Mouse (Mus musculus): ENCODE data around the gene Ksr2. TPM values are rescaled to one million over a fixed set of nuclear protein-coding genes. Genes with fewer than 3 reads are reported as not detected.

Gene Ksr2
- polyA plus RNA-seq, 1 experiment from 2014 or later = 6.0 TPM

DNA sequence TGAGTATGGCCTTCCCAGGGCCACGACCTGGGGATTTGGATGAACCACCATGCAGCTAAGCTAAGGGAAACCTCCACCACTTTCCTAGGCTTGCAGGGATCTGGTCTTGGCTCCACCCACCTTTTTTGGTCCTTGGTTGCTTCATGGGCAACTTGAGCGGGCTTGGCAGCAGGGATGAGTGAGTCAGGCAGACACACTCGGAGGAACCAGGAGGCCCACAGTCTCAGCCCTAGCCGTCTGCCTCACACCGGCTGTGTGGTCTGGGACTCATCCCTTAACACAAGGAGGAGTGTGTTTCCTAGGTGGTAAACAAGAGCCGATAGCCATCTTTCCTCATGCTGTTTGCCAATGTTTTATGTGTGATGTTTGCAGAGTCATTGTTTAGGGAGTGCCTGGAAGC is 376.3 kb downstream of the Ksr2 start:
- Histone ChIP-seq H3K4me2 (ENCODE audit: low read length) (no peak overlapping the region), H3K9me3 (ENCODE audit: control insufficient read depth, low read length) (no peaks in the 10 kb centered on the region), H3K27me3 (replicated peaks; ENCODE audit: control insufficient read depth, insufficient read depth, low read length) (no peaks in the 10 kb centered on the region), H3K27ac (ENCODE audit: low read depth, low read length) (no peak overlapping the region), H3K4me1 (ENCODE audit: control insufficient read depth, insufficient read depth, low read depth, low read length) (no peaks in the 10 kb centered on the region), H3K9ac (ENCODE audit: low read depth, low read length) (no peak overlapping the region), H3K4me3 (ENCODE audit: low read length) (no peak overlapping the region), H3K36me3 (ENCODE audit: control insufficient read depth, insufficient read depth, low read length) (no peaks in the 10 kb centered on the region)
- WGBS = 66% methylated on average over 6 of the region's 6 CpGs
- no peak for ATAC-seq

DNA sequence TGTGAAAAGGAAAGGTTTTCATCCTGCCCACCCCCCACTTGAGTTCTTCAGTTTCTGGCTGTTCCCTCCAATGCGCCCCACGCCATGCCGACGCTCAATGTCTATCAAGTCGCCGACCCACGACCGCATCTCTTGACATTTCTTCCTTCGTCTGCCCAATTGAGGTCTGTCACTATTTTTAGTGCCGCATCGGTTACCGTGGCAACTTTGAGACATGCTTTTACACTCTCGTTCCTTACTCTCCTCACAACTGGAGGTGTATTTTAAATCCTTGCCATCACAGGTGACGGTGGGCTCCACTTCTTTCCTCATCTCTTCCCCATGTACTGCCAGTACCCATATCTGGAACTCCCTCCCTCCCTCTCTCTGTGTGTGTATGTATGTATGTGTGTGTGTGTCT is 378.1 kb downstream of the Ksr2 start:
- Histone ChIP-seq H3K9ac (ENCODE audit: low read depth, low read length) (no peak overlapping the region), H3K36me3 (ENCODE audit: control insufficient read depth, insufficient read depth, low read length) (no peaks in the 10 kb centered on the region), H3K9me3 (ENCODE audit: control insufficient read depth, low read length) (no peaks in the 10 kb centered on the region), H3K4me3 (ENCODE audit: low read length) (no peak overlapping the region), H3K27me3 (replicated peaks; ENCODE audit: control insufficient read depth, insufficient read depth, low read length) (no peaks in the 10 kb centered on the region), H3K4me1 (ENCODE audit: control insufficient read depth, insufficient read depth, low read depth, low read length) (no peaks in the 10 kb centered on the region), H3K4me2 (ENCODE audit: low read length) (no peak overlapping the region), H3K27ac (ENCODE audit: low read depth, low read length) (no peak overlapping the region)
- 63% methylated on average over 14 of the region's 14 CpGs for WGBS
- ATAC-seq = no peak

DNA sequence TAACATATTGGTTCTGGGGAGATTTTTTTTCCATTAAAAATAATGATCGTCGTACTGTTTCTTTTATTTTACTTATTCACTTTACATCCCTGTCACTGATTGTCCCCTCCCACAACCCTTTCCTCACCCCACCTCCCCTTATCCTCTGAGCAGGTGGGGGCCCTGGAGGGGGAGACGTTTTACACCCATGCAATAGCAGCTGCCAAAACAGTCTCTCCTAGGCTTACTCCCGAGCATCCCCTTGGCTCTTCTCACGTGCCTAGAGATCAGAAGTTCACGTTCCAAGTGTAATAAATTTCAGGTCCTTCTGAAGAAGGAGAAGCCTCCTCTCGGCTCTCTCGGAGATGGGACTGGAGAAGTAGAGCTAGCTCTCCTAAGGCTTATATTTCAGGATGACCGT is 387.0 kb downstream of the Ksr2 start:
- H3K9ac ChIP-seq (ENCODE audit: low read depth, low read length) = no peak overlapping the region
- 80% methylated on average over 9 of the region's 9 CpGs for WGBS
- H3K4me1 ChIP-seq (ENCODE audit: control insufficient read depth, insufficient read depth, low read depth, low read length) = no peaks in the 10 kb centered on the region
- H3K4me2 ChIP-seq (ENCODE audit: low read length) = no peak overlapping the region
- no peaks in the 10 kb centered on the region for H3K36me3 ChIP-seq (ENCODE audit: control insufficient read depth, insufficient read depth, low read length)
- ATAC-seq = no peak
- no peaks in the 10 kb centered on the region for H3K27me3 ChIP-seq (replicated peaks; ENCODE audit: control insufficient read depth, insufficient read depth, low read length)
- no peaks in the 10 kb centered on the region for H3K9me3 ChIP-seq (ENCODE audit: control insufficient read depth, low read length)
- H3K27ac ChIP-seq (ENCODE audit: low read depth, low read length) = no peak overlapping the region
- no peak overlapping the region for H3K4me3 ChIP-seq (ENCODE audit: low read length)

DNA sequence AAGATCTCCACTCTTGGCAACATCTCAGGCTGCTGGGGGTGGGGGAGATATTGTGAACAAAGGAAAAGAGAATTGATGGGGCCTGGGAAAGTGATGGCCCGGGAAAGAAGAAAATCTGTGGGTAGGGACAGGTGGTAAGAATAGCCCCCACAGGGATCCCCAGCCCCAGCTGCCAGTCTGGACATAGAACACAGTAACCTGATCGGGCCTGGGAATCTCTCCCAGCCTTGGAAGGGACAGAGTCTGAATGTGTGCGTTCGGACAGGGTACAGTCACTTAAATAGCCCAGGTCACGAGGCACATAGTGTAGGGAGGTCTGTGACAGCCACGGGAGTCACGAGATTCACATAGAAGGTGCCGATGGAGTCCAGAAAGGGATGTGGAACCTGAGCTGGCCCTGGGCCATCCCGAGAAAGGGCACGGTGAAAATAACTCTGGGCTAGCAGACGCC is 388.3 kb downstream of the Ksr2 start:
- H3K9ac ChIP-seq (ENCODE audit: low read depth, low read length) = no peak overlapping the region
- no peaks in the 10 kb centered on the region for H3K27me3 ChIP-seq (replicated peaks; ENCODE audit: control insufficient read depth, insufficient read depth, low read length)
- ATAC-seq = no peak
- no peaks in the 10 kb centered on the region for H3K9me3 ChIP-seq (ENCODE audit: control insufficient read depth, low read length)
- no peak overlapping the region for H3K4me2 ChIP-seq (ENCODE audit: low read length)
- H3K4me1 ChIP-seq (ENCODE audit: control insufficient read depth, insufficient read depth, low read depth, low read length) = no peaks in the 10 kb centered on the region
- no peak overlapping the region for H3K4me3 ChIP-seq (ENCODE audit: low read length)
- 75% methylated on average over 11 of the region's 11 CpGs for WGBS
- no peak overlapping the region for H3K27ac ChIP-seq (ENCODE audit: low read depth, low read length)
- H3K36me3 ChIP-seq (ENCODE audit: control insufficient read depth, insufficient read depth, low read length) = no peaks in the 10 kb centered on the region

GRCm38 (mm10) chr5:117803551-117803950 is 389.8 kb downstream of the Ksr2 start:
- Histone ChIP-seq H3K9ac (ENCODE audit: low read depth, low read length) (no peak overlapping the region), H3K27ac (ENCODE audit: low read depth, low read length) (no peak overlapping the region), H3K4me2 (ENCODE audit: low read length) (no peak overlapping the region), H3K4me1 (ENCODE audit: control insufficient read depth, insufficient read depth, low read depth, low read length) (no peaks in the 10 kb centered on the region), H3K27me3 (replicated peaks; ENCODE audit: control insufficient read depth, insufficient read depth, low read length) (no peaks in the 10 kb centered on the region), H3K4me3 (ENCODE audit: low read length) (no peak overlapping the region), H3K9me3 (ENCODE audit: control insufficient read depth, low read length) (no peaks in the 10 kb centered on the region), H3K36me3 (ENCODE audit: control insufficient read depth, insufficient read depth, low read length) (no peaks in the 10 kb centered on the region)
- ATAC-seq = no peak
- WGBS = 68% methylated on average over 7 of the region's 7 CpGs

- no peak overlapping the region for H3K27ac ChIP-seq (ENCODE audit: low read depth, low read length)
- no peaks in the 10 kb centered on the region for H3K9me3 ChIP-seq (ENCODE audit: control insufficient read depth, low read length)
- no peak overlapping the region for H3K9ac ChIP-seq (ENCODE audit: low read depth, low read length)
- no peak overlapping the region for H3K4me3 ChIP-seq (ENCODE audit: low read length)
- no peaks in the 10 kb centered on the region for H3K36me3 ChIP-seq (ENCODE audit: control insufficient read depth, insufficient read depth, low read length)
- no peak for ATAC-seq
- H3K27me3 ChIP-seq (replicated peaks; ENCODE audit: control insufficient read depth, insufficient read depth, low read length) = no peaks in the 10 kb centered on the region
- H3K4me2 ChIP-seq (ENCODE audit: low read length) = no peak overlapping the region
- WGBS = 87% methylated on average over 7 of the region's 7 CpGs
- no peaks in the 10 kb centered on the region for H3K4me1 ChIP-seq (ENCODE audit: control insufficient read depth, insufficient read depth, low read depth, low read length)
Measured at GRCm38 (mm10) chr5:117810930-117811329, 397.1 kb downstream of the Ksr2 start.

DNA sequence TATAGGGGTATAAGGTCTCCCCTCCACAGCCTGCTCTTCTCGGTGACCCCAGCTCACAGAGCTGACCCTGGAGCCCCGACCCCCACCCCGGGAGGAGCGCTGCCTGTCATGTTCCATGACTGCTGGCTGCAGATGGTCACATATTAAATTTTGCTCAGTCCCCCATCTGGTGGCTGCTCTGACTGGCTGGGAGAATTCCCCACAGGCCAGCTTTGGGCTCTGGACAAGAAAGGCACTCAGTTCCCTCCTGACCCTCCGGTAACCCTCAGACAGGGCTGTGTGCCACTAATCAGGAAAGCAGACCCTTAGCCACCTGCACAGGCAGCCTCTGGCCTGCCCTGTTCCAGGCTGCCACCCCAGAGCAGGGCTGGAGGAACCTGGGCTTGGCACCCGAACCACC is 405.0 kb downstream of the Ksr2 start:
- no peaks in the 10 kb centered on the region for H3K27me3 ChIP-seq (replicated peaks; ENCODE audit: control insufficient read depth, insufficient read depth, low read length)
- H3K36me3 ChIP-seq (ENCODE audit: control insufficient read depth, insufficient read depth, low read length) = no peaks in the 10 kb centered on the region
- no peaks in the 10 kb centered on the region for H3K9me3 ChIP-seq (ENCODE audit: control insufficient read depth, low read length)
- no peak overlapping the region for H3K4me2 ChIP-seq (ENCODE audit: low read length)
- H3K4me3 ChIP-seq (ENCODE audit: low read length) = no peak overlapping the region
- ATAC-seq = 0 out of 2 replicates have a peak, but pooled peaks have one; percentile 30
- H3K27ac ChIP-seq (ENCODE audit: low read depth, low read length) = no peak overlapping the region
- WGBS = 56% methylated on average over 6 of the region's 6 CpGs
- H3K4me1 ChIP-seq (ENCODE audit: control insufficient read depth, insufficient read depth, low read depth, low read length) = no peaks in the 10 kb centered on the region
- no peak overlapping the region for H3K9ac ChIP-seq (ENCODE audit: low read depth, low read length)

GRCm38 (mm10) chr5:117820445-117820844 is 406.6 kb downstream of the Ksr2 start:
- no peaks in the 10 kb centered on the region for H3K9me3 ChIP-seq (ENCODE audit: control insufficient read depth, low read length)
- no peak overlapping the region for H3K4me2 ChIP-seq (ENCODE audit: low read length)
- H3K4me1 ChIP-seq (ENCODE audit: control insufficient read depth, insufficient read depth, low read depth, low read length) = no peaks in the 10 kb centered on the region
- ATAC-seq = no peak
- H3K36me3 ChIP-seq (ENCODE audit: control insufficient read depth, insufficient read depth, low read length) = no peaks in the 10 kb centered on the region
- WGBS = 78% methylated on average over 7 of the region's 7 CpGs
- H3K27me3 ChIP-seq (replicated peaks; ENCODE audit: control insufficient read depth, insufficient read depth, low read length) = no peaks in the 10 kb centered on the region
- no peak overlapping the region for H3K9ac ChIP-seq (ENCODE audit: low read depth, low read length)
- H3K4me3 ChIP-seq (ENCODE audit: low read length) = no peak overlapping the region
- H3K27ac ChIP-seq (ENCODE audit: low read depth, low read length) = no peak overlapping the region

- Histone ChIP-seq H3K4me3 (ENCODE audit: low read length) (no peak overlapping the region), H3K4me1 (ENCODE audit: control insufficient read depth, insufficient read depth, low read depth, low read length) (no peaks in the 10 kb centered on the region), H3K9me3 (ENCODE audit: control insufficient read depth, low read length) (no peaks in the 10 kb centered on the region), H3K27ac (ENCODE audit: low read depth, low read length) (no peak overlapping the region), H3K4me2 (ENCODE audit: low read length) (no peak overlapping the region), H3K9ac (ENCODE audit: low read depth, low read length) (no peak overlapping the region), H3K27me3 (replicated peaks; ENCODE audit: control insufficient read depth, insufficient read depth, low read length) (no peaks in the 10 kb centered on the region), H3K36me3 (ENCODE audit: control insufficient read depth, insufficient read depth, low read length) (no peaks in the 10 kb centered on the region)
- no peak for ATAC-seq
- WGBS = 94% methylated on average over 9 of the region's 9 CpGs
Measured at GRCm38 (mm10) chr5:117823811-117824210, 410.0 kb downstream of the Ksr2 start.

DNA sequence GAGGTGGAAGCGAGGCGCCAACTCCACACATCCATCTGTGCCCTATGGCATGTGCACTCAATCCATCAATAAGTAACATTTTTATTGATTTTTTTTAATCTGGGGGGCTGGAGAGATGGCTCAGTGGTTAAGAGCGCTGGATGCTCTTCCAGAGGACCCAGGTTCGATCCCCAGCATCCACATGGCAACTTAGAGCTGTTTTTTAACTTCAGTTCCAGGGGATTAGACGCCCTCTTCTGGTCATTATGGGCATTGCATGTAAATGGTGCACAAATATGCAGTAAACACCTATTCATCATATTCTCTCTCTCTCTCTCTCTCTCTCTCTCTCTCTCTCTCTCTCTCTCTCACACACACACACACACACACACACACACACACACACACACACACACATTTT is 410.7 kb downstream of the Ksr2 start:
- Histone ChIP-seq H3K9me3 (ENCODE audit: control insufficient read depth, low read length) (no peaks in the 10 kb centered on the region), H3K4me2 (ENCODE audit: low read length) (no peak overlapping the region), H3K9ac (ENCODE audit: low read depth, low read length) (no peak overlapping the region), H3K4me1 (ENCODE audit: control insufficient read depth, insufficient read depth, low read depth, low read length) (no peaks in the 10 kb centered on the region), H3K27me3 (replicated peaks; ENCODE audit: control insufficient read depth, insufficient read depth, low read length) (no peaks in the 10 kb centered on the region), H3K4me3 (ENCODE audit: low read length) (no peak overlapping the region), H3K36me3 (ENCODE audit: control insufficient read depth, insufficient read depth, low read length) (no peaks in the 10 kb centered on the region), H3K27ac (ENCODE audit: low read depth, low read length) (no peak overlapping the region)
- WGBS = 82% methylated on average over 5 of the region's 5 CpGs
- ATAC-seq = no peak
